Mouse (Mus musculus) MEL (cell line): ENCODE measurements around the gene Axin1.

Experiments used
- CHD2 ChIP-seq: IDR thresholded peaks from 2 replicates; pipeline ENCODE4 v1.6.1; 2011; ENCODE audit warnings: low read length, improper control_type of control experiment
- EP300 ChIP-seq, 2 experiments: IDR thresholded peaks; 2 replicates each; pipeline ENCODE4 v1.6.1; 2011; ENCODE audit warnings: improper control_type of control experiment in 2 of 2, low read length in 2 of 2, low read depth in 1 of 2, mild to moderate bottlenecking in 1 of 2
- HCFC1 ChIP-seq: IDR thresholded peaks from 2 replicates; pipeline ENCODE4 v1.6.1; 2012; ENCODE audit warnings: low read depth, mild to moderate bottlenecking, inconsistent platforms, low read length, improper control_type of control experiment, moderate library complexity
- MAFK ChIP-seq: IDR thresholded peaks from 2 replicates; pipeline ENCODE4 v1.6.1; 2011; ENCODE audit warnings: low read depth, mild to moderate bottlenecking, low read length, improper control_type of control experiment, borderline replicate concordance
- MEF2A ChIP-seq: IDR thresholded peaks from 2 replicates; pipeline ENCODE4 v1.6.1; 2014; ENCODE audit warnings: low read depth, mild to moderate bottlenecking, inconsistent platforms, low read length, improper control_type of control experiment; ENCODE audit not compliant: poor library complexity, insufficient replicate concordance, severe bottlenecking; ENCODE audit errors: extremely low read depth
- POLR2A ChIP-seq, 2 experiments: IDR thresholded peaks; 2 replicates each; pipeline ENCODE4 v1.6.1; 2011 to 2012; ENCODE audit warnings: low read length in 2 of 2, mild to moderate bottlenecking in 2 of 2, control low read depth in 1 of 2, improper control_type of control experiment in 1 of 2, low read depth in 1 of 2, moderate library complexity in 1 of 2; ENCODE audit not compliant: control insufficient read depth in 1 of 2, insufficient read depth in 1 of 2, poor library complexity in 1 of 2

DNA sequence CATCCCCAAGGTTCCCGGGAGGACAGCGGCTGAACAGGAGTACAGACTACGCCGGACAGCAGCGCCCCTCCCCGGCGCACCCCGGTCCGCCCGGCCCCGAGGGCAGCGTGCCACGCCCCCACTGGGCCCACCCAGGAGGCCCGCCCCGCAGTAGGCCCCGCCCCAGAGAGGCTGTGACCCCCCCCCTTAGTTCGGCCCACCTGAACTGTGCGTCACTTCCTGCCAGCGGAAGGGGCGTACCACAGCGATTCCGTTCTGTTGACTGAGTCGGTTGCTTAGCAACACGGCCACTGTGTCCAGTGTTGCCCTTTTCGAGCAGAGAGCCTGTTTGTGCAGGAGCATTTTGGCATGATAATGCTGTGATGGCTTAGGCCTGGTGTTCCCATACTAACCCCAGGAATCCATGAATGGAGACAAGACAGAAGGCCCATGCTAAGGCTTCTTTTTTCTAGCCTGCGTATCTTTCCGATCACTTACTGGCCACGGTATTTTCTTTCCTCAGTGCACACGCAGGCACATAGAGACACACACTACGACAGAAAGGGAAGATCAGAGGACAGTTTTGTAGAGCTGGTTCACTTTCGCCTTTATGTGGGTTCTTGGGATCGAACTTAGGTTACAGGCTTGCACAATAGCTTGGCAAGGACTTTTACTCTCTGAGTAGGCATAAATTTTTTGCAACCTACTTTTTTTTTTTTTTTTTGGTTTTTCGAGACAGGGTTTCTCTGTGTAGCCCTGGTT lies 105.8 kb downstream of the Axin1 start, which contains the start of gene Fam234a:
- no peak for TF ChIP-seq EP300 (IDR thresholded peaks at IDR 0.05; ENCODE audit: low read depth in 1 of 2, low read length in 2 of 2)
- TF ChIP-seq POLR2A (IDR thresholded peaks at IDR 0.05; ENCODE audit: control insufficient read depth in 1 of 2, insufficient read depth in 1 of 2, low read depth in 1 of 2, low read length in 2 of 2, poor library complexity in 1 of 2): no peak
- TF ChIP-seq HCFC1: no peak
- no peak for TF ChIP-seq MEF2A
- no peak for TF ChIP-seq MAFK
- TF ChIP-seq CHD2: no peak
